Mouse (Mus musculus): ENCODE measurements around the gene Nelfe. TPM values are rescaled to one million over a fixed set of nuclear protein-coding genes. Genes with fewer than 3 reads are reported as not detected.

Nelfe gene
- total RNA-seq, 1 experiment from 2014 or later = 45.3 TPM

GRCm38 (mm10) chr17:34838785-34839184 lies 11.4 kb upstream of the Nelfe start:
- no peak for ATAC-seq (replicated peaks; ENCODE audit: insufficient number of reproducible peaks, low FRiP score, low TSS enrichment, poor library complexity, severe bottlenecking)

GRCm38 (mm10) chr17:34840736-34841307 lies 9.4 kb upstream of the Nelfe start:
- no peak for ATAC-seq (replicated peaks; ENCODE audit: insufficient number of reproducible peaks, low FRiP score, low TSS enrichment, poor library complexity, severe bottlenecking)

GRCm38 (mm10) chr17:34844884-34845283 lies 5.3 kb upstream of the Nelfe start:
- no peak for ATAC-seq (replicated peaks; ENCODE audit: insufficient number of reproducible peaks, low FRiP score, low TSS enrichment, poor library complexity, severe bottlenecking)

GRCm38 (mm10) chr17:34847192-34847591 lies 3.0 kb upstream of the Nelfe start:
- ATAC-seq (replicated peaks; ENCODE audit: insufficient number of reproducible peaks, low FRiP score, low TSS enrichment, poor library complexity, severe bottlenecking) = no peak

GRCm38 (mm10) chr17:34847615-34848014 lies 2.6 kb upstream of the Nelfe start:
- no peak for ATAC-seq (replicated peaks; ENCODE audit: insufficient number of reproducible peaks, low FRiP score, low TSS enrichment, poor library complexity, severe bottlenecking)

GRCm38 (mm10) chr17:34850517-34851125 lies 430 bp downstream of the Nelfe start:
- ATAC-seq (replicated peaks; ENCODE audit: insufficient number of reproducible peaks, low FRiP score, low TSS enrichment, poor library complexity, severe bottlenecking) = 0 out of 2 replicates have a peak, but pooled peaks have one; percentile 2

- no peak for ATAC-seq (replicated peaks; ENCODE audit: insufficient number of reproducible peaks, low FRiP score, low TSS enrichment, poor library complexity, severe bottlenecking)
Measured at GRCm38 (mm10) chr17:34853511-34853910, 3.3 kb downstream of the Nelfe start.

GRCm38 (mm10) chr17:34854761-34855160 lies 4.6 kb downstream of the Nelfe start:
- no peak for ATAC-seq (replicated peaks; ENCODE audit: insufficient number of reproducible peaks, low FRiP score, low TSS enrichment, poor library complexity, severe bottlenecking)

GRCm38 (mm10) chr17:34855825-34856224 lies 5.6 kb downstream of the Nelfe start:
- peak; percentile 51; the same call in 1 of the 2 replicates for ATAC-seq (replicated peaks; ENCODE audit: insufficient number of reproducible peaks, low FRiP score, low TSS enrichment, poor library complexity, severe bottlenecking)

GRCm38 (mm10) chr17:34858670-34859069 lies 8.5 kb downstream of the Nelfe start:
- no peak for ATAC-seq (replicated peaks; ENCODE audit: insufficient number of reproducible peaks, low FRiP score, low TSS enrichment, poor library complexity, severe bottlenecking)

- ATAC-seq (replicated peaks; ENCODE audit: insufficient number of reproducible peaks, low FRiP score, low TSS enrichment, poor library complexity, severe bottlenecking) = no peak
Measured at GRCm38 (mm10) chr17:34860514-34860913, 10.3 kb downstream of the Nelfe start.

- ATAC-seq (replicated peaks; ENCODE audit: insufficient number of reproducible peaks, low FRiP score, low TSS enrichment, poor library complexity, severe bottlenecking) = no peak
Measured at GRCm38 (mm10) chr17:34861704-34862415, 11.7 kb downstream of the Nelfe start.

- no peak for ATAC-seq (replicated peaks; ENCODE audit: insufficient number of reproducible peaks, low FRiP score, low TSS enrichment, poor library complexity, severe bottlenecking)
Measured at GRCm38 (mm10) chr17:34862416-34863081, 12.4 kb downstream of the Nelfe start, which contains the start of gene Cfb. Cfb (minus strand) TSS chr17:34862518.

- ATAC-seq (replicated peaks; ENCODE audit: insufficient number of reproducible peaks, low FRiP score, low TSS enrichment, poor library complexity, severe bottlenecking) = no peak
Measured at GRCm38 (mm10) chr17:34865981-34866380, 15.8 kb downstream of the Nelfe start.

- no peak for ATAC-seq (replicated peaks; ENCODE audit: insufficient number of reproducible peaks, low FRiP score, low TSS enrichment, poor library complexity, severe bottlenecking)
Measured at GRCm38 (mm10) chr17:34874321-34874720, 24.1 kb downstream of the Nelfe start.

- ATAC-seq (replicated peaks; ENCODE audit: insufficient number of reproducible peaks, low FRiP score, low TSS enrichment, poor library complexity, severe bottlenecking) = no peak
Measured at GRCm38 (mm10) chr17:34879336-34879879, 29.2 kb downstream of the Nelfe start, which contains the start of gene Zbtb12. Zbtb12 (plus strand) TSS chr17:34879483.

GRCm38 (mm10) chr17:34881166-34881565 lies 31.0 kb downstream of the Nelfe start:
- ATAC-seq (replicated peaks; ENCODE audit: insufficient number of reproducible peaks, low FRiP score, low TSS enrichment, poor library complexity, severe bottlenecking) = no peak

GRCm38 (mm10) chr17:34881683-34882310 lies 31.6 kb downstream of the Nelfe start, which contains the start of gene Gm20547:
Gm20547 (minus strand) TSS chr17:34882042.
- no peak for ATAC-seq (replicated peaks; ENCODE audit: insufficient number of reproducible peaks, low FRiP score, low TSS enrichment, poor library complexity, severe bottlenecking)

Data from monocyte, adult 5-6 weeks (primary cell).